Mouse (Mus musculus): ENCODE measurements around the gene Cenpe.
A peak's percentile ranks its signal among the peaks of the same experiment; 100 is the strongest.

The Cenpe gene

DNA sequence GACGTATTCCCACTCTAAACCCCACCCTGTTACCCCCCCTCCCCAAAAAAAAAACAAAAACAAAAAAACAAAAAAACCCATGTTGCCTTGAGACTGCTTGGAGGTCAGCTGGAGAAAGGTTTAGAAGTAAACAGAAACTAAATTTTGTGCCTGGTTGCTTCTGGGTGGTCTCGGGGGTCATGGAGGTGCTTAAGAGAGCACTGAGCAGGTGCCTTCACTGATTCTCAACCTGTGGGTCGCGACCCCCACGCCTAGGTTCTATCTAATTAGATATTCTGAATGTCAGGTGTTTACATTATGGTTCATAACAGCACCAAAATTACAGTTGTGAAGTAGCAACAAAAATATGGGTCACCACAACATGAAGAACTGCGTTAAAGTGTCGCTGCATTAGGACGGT is 69.4 kb downstream of the Cenpe start:
- no peak for DNase-seq

DNA sequence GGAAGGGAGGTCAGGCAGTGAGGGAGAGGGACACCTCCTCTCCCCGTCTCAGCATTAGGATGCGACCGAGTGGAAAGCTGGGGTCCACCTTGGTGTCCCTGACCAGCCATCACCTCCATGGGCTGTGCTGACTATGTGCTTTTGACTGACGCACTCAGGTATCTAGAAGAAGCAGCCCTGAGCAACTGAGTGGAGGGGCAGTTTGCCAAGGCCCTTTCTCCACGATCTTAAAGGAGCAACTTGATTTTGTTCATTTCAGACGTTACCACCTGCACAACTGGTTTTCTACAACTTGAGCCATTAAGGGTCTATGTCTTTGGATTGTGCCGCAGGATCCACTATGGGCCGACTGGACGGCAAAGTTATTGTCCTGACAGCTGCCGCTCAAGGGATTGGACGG is 72.9 kb downstream of the Cenpe start:
- no peak for DNase-seq

DNA sequence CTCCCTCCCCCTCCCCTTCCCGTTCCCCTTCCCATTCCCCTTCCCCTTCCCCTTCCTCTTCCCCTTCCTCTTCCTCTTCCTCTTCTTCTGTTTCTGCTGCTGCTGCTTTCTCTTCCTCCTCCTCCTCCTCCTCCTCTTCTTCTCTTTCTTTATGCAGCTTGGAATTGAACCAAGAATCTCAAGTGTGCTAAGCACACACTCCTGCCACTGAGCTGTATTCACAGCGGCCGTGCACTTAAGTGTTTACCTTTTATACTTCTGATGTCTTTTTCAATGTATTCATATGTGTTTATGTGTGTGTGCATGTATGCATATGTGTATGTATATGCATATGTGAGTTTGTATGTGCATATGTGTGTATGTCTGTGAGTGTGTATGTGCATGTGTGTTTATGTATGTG is 73.5 kb downstream of the Cenpe start:
- DNase-seq: no peak

DNA sequence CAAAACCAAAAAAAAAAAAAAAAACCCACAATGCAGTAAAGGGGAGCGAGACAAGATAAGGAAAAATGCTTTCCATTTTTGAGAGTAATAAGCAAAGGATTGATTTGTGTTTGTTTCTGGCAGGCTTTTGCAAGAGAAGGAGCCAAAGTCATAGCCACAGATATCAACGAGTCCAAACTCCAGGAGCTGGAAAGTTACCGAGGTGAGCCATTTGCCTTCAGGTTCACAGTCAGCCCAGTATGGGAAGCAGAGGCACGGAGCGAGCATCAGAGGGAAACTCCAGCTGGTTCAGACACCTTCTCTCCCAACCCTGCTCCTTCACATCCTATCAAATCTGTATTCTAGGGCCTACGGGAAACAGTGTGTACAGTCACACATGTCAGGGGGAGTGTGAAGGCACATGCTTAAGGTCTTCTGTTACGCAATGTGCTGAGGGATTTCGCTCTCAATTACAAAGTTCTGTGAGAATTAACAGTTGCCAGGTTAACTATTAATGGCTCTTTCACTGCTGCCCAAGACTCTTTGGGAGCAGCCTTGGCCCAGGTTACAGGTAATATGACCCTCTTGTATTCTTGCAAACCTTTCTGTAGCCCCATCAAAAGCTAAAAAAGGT is 75.9 kb downstream of the Cenpe start:
- peak in 1 of 2 experiments; percentile 29 for DNase-seq

DNA sequence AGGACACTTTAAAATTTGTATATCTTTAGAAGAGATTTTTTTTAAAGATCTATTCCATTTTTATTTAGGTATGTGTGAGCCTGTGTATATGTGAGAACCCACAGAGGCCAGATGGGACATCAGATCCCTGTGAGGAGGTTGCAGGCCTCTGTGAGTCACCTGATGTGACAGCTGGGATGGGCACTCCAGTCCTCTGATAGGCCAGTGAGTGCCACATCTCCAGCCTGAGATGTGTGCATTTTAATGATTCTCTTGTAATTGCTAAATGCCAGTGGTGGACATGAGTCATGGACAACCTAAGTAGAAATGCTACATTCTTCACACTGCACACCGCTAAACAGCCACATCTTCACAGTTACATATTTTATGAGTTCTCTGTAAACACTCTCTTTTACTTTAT is 76.8 kb downstream of the Cenpe start:
- DNase-seq: no peak

DNA sequence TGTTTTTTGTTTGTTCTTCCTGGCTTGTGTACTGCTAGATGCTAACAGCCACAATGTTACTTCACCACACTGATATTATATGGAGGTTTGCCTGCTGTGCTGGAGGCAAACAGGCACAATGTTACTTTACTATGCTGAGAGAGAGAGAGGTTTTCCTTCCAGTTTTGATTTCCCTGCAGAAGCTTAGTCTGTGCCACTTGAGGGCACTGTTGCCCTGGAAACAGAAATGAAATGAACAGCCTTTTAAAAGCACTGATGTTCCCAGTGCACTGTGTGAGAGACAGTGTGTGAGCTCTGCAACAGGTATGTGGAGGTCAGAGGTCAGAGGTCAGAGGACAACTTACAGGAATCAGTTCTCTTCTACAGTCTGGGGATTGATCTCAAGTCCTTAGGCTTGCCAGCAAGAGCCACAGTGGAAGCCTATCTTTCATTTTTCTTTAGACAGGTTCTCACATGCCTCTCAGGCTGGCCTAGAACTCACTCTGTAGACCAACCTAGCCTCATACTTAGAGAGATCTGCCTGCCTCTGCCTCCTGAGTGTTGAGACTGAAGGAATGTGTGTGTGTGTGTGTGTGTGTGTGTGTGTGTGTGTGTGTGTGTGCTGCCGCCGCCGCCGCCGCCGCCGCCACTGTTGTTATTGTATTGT is 78.0 kb downstream of the Cenpe start:
- DNase-seq: peak; percentile 59 to 70

DNA sequence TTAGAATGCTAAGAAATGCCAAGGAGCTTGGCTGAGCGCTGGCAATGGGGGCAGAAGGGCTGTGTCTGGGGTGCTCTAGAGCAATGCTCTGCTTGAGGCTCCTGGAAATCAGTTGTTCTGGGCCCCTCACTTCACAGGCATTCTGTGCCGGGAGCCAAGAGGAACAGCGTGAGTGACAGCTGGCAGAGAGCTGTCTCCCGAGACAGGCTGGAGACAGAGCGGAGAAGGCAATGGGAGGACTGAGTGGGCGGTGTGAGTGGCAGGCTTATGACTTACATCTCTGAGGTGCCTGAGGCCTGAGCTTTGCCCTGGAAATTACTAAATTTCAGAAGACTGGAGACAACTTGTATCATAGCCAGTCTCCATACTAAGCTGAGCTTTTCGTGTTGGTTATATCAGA is 81.4 kb downstream of the Cenpe start:
- DNase-seq: peak in 1 of 2 experiments; percentile 9

DNA sequence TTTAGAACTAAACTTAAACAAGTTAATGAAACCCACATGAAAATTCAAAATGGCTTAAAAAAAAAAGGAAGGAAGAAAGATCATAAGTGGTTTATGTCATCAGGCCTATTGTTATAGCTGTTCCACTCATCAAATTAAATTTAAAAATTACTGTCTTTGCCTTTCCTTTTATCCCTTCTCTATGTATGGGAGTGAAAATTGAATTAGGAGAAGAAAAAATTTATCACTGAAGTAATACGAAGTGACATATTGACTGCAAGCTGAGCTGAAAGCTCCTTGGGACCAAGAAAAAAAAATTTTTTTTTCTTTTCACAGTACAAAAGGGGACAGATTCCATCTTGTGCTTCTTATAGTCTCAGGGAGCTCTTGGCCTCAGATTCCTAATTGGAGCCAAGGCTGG is 83.2 kb downstream of the Cenpe start:
- DNase-seq: no peak

DNA sequence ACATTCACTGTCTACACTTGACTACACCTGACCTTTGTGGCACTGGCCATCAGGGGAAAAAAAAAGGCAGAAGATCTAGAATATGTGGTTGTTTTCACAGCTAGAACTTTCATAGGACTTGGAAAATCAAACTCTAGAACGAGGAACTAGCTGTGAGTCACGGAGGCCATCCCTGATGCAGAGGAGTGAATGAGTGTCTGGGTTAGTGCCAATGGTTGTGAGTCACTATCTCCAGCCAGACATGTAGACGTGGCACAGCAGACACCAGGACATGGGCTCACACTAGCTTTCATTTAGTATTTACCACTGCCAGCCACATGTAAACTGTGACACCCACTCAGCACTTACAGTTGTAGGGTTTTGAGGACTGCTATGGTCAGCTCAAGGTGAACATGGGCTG is 86.2 kb downstream of the Cenpe start:
- DNase-seq: no peak

DNA sequence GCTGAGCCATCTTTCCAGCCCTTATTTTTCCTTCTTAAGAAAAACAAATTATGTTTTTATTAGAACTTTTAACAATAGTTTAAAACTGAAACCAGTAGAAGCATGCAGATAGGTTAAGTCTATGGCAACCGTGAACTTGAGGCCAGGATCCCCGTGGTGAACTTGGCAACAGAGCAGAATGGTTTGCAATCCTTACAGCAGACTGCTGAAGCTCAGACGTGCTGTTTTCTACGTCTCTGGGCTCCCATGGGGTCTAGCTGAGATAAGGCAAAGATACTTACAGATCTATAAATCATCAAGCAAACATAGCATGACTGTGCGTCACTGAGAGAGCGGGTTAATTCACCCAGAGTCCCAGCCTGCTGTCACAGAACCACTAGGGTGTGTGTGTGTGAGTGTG is 87.7 kb downstream of the Cenpe start:
- DNase-seq: no peak

DNA sequence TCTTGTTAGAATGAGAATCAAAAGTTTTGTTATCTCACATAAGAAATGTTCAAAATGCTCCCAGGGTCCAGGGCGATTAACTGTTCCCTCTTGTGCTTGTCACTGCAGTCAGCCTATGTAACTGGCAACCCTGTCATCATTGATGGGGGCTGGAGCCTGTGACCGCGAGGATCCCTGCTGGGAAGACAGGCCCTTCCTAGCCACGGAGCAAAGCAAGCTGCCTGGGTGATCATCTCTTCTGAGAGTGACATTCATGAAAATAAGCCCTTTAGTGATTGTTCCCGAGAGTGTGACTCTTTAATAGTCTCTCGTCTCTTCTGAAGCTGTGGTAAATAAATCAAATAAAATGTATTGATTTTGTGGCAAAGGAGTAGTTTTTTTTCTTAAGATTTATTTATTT is 91.7 kb downstream of the Cenpe start:
- DNase-seq: no peak

DNA sequence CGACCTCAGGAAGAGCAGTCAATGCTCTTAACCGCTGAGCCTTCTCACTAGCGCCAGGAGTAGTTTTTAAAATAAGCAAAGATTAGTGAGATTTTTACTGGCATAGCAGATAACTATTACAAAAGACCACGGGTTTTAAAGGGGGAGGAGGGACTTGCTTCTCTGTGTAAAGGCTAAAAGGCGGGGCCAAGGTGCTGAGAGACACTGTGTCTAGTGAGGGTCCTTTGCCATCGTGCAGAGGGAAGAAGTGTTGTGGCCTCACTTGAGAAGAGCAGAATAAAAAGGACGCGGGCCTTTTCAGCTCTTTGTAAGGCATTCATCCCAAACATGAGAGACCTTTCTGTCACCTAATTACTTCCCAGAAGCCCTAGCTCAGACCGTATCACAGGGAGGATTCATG is 92.2 kb downstream of the Cenpe start:
- DNase-seq: no peak

DNA sequence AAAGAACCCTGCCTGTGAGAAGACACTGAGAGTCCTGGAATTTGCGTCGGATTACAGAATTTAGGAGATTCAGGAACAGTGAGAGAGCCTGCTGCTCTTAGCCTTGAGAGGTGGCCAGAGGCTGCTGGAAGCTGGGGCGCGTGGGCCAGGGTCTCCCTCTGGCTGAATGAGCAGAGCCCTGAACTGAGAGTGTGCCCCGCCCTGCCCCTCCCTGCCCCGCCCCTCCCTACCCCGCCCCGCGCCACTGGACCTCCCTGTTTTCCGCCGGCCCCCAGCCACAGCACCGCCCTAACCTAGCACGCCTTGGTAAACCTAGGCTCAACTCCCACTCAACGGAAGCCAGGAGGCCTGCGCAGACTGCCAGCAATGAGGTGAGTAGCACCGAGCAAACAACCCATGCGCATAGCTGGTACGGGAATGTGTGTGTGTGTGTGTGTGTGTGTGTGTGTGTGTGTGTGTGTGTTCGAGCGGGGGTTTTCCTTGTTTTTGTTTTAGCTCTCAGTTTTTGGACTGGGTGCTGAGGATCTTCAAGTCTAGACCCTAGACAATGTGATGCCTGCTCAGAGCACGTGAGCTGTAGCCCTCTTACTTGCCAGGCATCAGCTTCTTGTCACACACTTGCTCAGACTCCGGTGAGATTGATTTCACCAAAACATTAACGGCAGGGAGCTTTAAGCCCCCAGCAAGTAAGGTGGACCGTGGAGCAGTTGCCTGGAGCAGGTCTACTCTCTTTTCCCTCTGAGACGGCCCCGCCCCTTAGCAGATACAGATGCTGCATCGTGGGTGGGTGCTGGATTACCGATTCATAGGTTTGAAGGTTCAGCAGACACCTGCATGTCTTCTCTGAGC is 95.3 kb downstream of the Cenpe start, which contains the start of gene Slc9b2:
Gene Slc9b2 (plus strand): TSS at position 290 of the 849 bp plus-strand sequence.
- peak; percentile 67 to 75 for DNase-seq

DNA sequence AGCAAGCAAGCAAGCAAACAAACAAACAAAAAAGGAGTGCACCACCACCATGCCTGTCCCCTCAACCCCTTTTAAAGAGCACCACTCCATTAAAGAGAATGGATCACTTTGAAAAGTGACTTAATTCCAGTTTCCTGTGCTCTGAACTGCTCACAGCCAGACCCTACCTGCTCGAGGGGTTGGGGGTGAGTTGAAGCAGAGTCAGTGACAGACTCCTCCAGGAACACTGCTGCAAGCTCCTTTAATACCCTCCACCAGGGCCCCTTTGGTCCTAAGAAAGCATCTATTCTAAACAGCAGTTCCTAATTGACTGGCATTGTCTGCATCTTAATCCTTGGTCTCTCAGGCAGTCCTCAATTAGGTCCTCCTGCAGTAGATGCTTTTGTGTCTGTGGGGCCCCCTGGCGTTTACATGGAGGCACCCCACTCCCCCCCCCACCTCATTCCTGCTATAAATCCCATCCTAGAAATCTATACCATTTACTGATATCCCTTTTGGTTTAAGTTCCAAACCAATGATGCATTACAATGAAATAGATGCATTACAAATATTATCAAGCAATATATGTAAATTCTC is 100.7 kb downstream of the Cenpe start:
- no peak for DNase-seq

DNA sequence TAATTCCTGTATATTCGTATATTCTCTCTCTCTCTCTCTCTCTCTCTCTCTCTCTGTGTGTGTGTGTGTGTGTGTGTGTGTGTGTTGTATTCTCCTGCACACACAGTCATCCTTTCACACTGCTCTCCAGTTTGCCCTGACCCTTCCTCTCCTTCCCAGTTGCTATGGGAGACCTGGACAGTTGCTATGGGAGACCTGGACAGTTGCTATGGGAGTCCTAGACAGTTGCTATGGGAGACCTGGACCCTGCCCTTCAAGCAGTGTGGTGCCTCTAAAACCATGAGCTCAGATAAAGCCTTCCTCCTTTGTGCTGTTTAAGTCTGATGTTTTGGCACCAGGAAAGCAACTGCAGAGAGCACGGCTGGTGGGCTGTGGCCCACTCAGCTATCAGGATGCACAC is 101.4 kb downstream of the Cenpe start:
- DNase-seq: no peak

DNA sequence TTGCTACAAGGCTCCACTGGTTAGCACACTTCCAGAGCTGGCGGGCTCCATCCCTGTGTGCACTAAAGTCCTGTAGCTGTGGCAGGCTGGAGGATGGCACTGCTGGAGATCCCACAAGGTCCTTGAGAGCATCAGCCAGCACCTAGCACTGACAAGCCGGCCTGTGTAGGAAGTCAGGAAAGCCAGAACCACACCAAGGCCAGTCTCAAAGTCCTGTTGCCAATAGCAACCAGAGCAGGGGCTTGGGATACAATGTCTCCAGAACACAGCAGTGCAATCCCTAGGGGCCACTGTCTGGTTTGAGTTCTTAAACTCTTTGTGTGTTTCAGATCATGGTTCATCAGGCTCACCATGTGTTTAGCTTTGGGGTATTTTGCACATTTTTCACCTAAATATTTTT is 102.5 kb downstream of the Cenpe start:
- DNase-seq: no peak

DNA sequence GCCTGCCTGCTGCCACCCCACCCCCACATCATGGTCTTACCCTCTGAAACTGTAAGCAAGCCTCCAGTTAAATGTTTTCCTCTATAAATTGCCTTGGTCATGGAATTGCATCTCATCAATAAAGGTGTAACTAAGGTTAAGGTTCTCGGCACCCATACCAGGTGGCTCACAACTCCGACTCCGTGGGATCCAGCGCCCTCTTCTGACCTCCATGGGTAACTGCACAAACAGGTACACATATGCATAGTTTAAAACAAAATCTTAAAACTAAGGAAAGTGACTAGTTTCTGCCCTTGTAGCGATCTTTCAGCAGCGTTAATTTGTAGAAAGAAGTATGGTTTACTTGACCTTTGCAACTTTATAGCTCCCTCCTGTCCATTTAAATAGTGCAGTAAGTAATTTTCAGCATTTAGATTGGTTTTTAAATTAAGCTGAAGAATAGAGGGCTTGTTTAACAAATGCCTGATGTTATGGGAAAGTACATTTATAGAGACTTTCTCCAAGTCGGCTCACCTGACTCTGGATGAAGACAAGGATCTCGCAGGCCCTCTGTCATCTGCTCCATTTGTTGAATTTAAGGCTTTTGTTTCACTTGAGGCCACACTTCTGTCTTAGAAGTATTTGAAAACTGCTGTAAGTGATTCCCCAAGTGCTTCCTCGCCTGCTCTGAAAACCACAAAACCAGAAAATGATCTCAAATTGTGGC is 103.5 kb downstream of the Cenpe start:
- no peak for DNase-seq

DNA sequence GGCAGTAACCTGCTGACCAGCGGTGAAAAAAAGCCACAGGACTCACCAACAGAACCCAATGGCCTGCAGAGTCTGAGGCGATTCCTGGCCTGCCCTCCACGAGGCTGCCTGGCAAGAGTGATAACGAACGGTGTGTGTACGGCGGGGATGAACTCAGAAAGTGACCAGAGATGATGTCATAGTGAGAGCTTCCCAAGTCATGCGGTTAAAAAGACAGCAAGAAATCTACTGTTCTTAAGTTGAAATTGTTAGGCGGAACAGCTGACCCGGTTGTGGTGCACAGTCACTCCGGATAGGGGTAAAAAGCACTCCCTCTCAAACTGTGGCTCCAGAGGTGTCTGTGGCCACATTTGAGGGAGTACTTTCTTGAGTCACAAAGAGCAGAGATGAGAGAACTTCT is 106.0 kb downstream of the Cenpe start:
- DNase-seq: no peak

Measured in kidney, postnatal 4 days (tissue).